Mouse (Mus musculus): ENCODE results near the gene Ctnnd2.

- no peak for TF ChIP-seq GATA1 (IDR thresholded peaks at IDR 0.05; ENCODE audit: borderline replicate concordance, low read length)
- no peak for TF ChIP-seq FLI1 (IDR thresholded peaks at IDR 0.05; ENCODE audit: low read length)
These were observed 713.0 kb downstream of the Ctnnd2 start for GRCm38 (mm10) chr15:30885410-30885809.
